Mouse (Mus musculus) small intestine, adult 2 months (tissue): ENCODE data around the gene Cars2.

ENCODE experiments used
- CTCF ChIP-seq: fragments of 200-500 bp; IDR thresholded peaks from 2 replicates; pipeline ENCODE4 v1.5.1; 2012; ENCODE audit warnings: low read depth, mild to moderate bottlenecking, control low read depth, inconsistent platforms, low read length, moderate library complexity, mixed read lengths; ENCODE audit not compliant: insufficient replicate concordance, insufficient read length; ENCODE audit errors: extremely low read depth
- POLR2A ChIP-seq: fragments of 200-500 bp; IDR thresholded peaks from 2 replicates; pipeline ENCODE4 v1.6.1; 2012; ENCODE audit warnings: low read depth, mild to moderate bottlenecking, control low read depth, inconsistent platforms, low read length, moderate library complexity

DNA sequence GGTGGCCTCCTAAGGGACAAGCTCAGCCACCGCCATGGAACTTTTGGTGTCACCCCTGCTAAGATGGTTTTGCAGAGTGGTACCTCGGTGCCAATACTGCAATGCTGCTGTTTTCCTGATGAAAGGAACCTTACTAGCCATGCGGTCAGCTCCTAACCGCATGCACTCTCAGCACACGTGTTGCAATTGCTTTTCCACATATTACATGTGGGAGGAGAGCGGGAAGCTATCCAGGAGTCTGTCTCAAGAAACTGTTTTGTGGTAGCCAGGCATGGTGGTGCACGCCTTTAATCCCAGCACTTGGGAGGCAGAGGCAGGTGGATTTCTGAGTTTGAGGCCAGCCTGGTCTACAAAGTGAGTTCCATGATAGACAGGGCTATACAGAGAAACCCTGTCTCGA is 10.4 kb downstream of the Cars2 start:
- TF ChIP-seq CTCF (no peak), POLR2A (no peak)
